Mouse (Mus musculus) MEL (cell line): ENCODE measurements around the gene Babam2.

Source experiments
- CTCF ChIP-seq, 3 experiments: IDR thresholded peaks in 2 of 3; conservative IDR thresholded peaks in 1 of 3; 2 replicates each; pipeline ENCODE4 v1.5.1; 2011 to 2012; ENCODE audit warnings: low read length in 3 of 3, low read depth in 2 of 3, mild to moderate bottlenecking in 2 of 3, improper control_type of control experiment in 1 of 3, inconsistent platforms in 1 of 3, mixed read lengths in 1 of 3, moderate library complexity in 1 of 3; ENCODE audit not compliant: control insufficient read depth in 1 of 3, insufficient read depth in 1 of 3, poor library complexity in 1 of 3, severe bottlenecking in 1 of 3
- E2F4 ChIP-seq: IDR thresholded peaks from 2 replicates; pipeline ENCODE4 v1.6.1; 2011; ENCODE audit warnings: low read depth, low read length, improper control_type of control experiment, borderline replicate concordance
- EP300 ChIP-seq, 2 experiments: IDR thresholded peaks; 2 replicates each; pipeline ENCODE4 v1.6.1; 2011; ENCODE audit warnings: improper control_type of control experiment in 2 of 2, low read length in 2 of 2, low read depth in 1 of 2, mild to moderate bottlenecking in 1 of 2
- ETS1 ChIP-seq: IDR thresholded peaks from 2 replicates; pipeline ENCODE4 v1.6.1; 2012; ENCODE audit warnings: low read depth, mild to moderate bottlenecking, inconsistent platforms, low read length, improper control_type of control experiment, moderate library complexity
- GATA1 ChIP-seq: IDR thresholded peaks from 2 replicates; pipeline ENCODE4 v1.6.1; 2011; ENCODE audit warnings: low read depth, low read length, improper control_type of control experiment
- MYC ChIP-seq: IDR thresholded peaks from 2 replicates; pipeline ENCODE4 v1.6.1; 2011; ENCODE audit warnings: low read depth, mild to moderate bottlenecking, low read length, improper control_type of control experiment, moderate library complexity
- POLR2A ChIP-seq, 2 experiments: IDR thresholded peaks; 2 replicates each; pipeline ENCODE4 v1.6.1; 2011 to 2012; ENCODE audit warnings: low read length in 2 of 2, mild to moderate bottlenecking in 2 of 2, control low read depth in 1 of 2, improper control_type of control experiment in 1 of 2, low read depth in 1 of 2, moderate library complexity in 1 of 2; ENCODE audit not compliant: control insufficient read depth in 1 of 2, insufficient read depth in 1 of 2, poor library complexity in 1 of 2
- RCOR1 ChIP-seq: IDR thresholded peaks from 2 replicates; pipeline ENCODE4 v1.6.1; 2012; ENCODE audit warnings: low read depth, mild to moderate bottlenecking, inconsistent platforms, low read length, improper control_type of control experiment
- TAL1 ChIP-seq: IDR thresholded peaks from 2 replicates; pipeline ENCODE4 v1.6.1; 2012; ENCODE audit warnings: mild to moderate bottlenecking, inconsistent platforms, low read length, moderate library complexity, mixed read lengths
- TBP ChIP-seq: IDR thresholded peaks from 2 replicates; pipeline ENCODE4 v1.8.0; 2011; ENCODE audit warnings: low read depth, low read length, improper control_type of control experiment
- USF2 ChIP-seq, 2 experiments: IDR thresholded peaks; 2 replicates each; pipeline ENCODE4 v1.6.1; 2011 to 2012; ENCODE audit warnings: improper control_type of control experiment in 2 of 2, low read length in 2 of 2, borderline replicate concordance in 1 of 2, inconsistent platforms in 1 of 2, low read depth in 1 of 2, mild to moderate bottlenecking in 1 of 2; ENCODE audit not compliant: insufficient read depth in 1 of 2

DNA sequence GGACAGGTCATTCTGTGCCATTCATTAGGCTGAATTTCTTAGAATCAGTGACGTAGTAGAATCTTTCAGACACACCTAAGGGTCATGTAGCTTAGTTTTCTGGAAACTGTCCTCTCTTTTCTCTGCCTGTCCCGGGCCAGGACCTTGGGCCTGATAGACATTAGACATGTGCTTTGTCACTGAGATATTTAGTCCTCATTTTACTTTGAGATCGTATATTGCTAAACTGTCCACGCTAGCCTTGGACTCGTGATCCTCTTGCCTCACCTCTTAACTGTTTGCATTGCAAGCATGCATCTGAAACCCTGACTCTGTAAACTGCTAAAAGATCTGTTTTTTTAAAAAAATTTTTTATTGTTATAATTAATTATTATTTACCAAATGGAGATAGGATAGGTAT lies 74.0 kb downstream of the Babam2 start:
- TF ChIP-seq GATA1 = no peak
- no peak for TF ChIP-seq CTCF (IDR thresholded peaks at IDR 0.05 in 2 of 3, conservative IDR thresholded peaks at IDR 0.05 in 1 of 3; ENCODE audit: control insufficient read depth in 1 of 3, insufficient read depth in 1 of 3, low read depth in 2 of 3, low read length in 3 of 3, poor library complexity in 1 of 3, severe bottlenecking in 1 of 3)
- no peak for TF ChIP-seq POLR2A (IDR thresholded peaks at IDR 0.05; ENCODE audit: control insufficient read depth in 1 of 2, insufficient read depth in 1 of 2, low read depth in 1 of 2, low read length in 2 of 2, poor library complexity in 1 of 2)
- TF ChIP-seq E2F4 = no peak
- no peak for TF ChIP-seq EP300 (IDR thresholded peaks at IDR 0.05; ENCODE audit: low read depth in 1 of 2, low read length in 2 of 2)
- no peak for TF ChIP-seq RCOR1
- no peak for TF ChIP-seq TBP
- TF ChIP-seq ETS1 = no peak
- no peak for TF ChIP-seq MYC
- no peak for TF ChIP-seq TAL1
- no peak for TF ChIP-seq USF2 (IDR thresholded peaks at IDR 0.05; ENCODE audit: borderline replicate concordance in 1 of 2, insufficient read depth in 1 of 2, low read depth in 1 of 2, low read length in 2 of 2)
